Mouse (Mus musculus): ENCODE measurements around the gene Clp1. TPM values are rescaled to one million over a fixed set of nuclear protein-coding genes. Genes with fewer than 3 reads are reported as not detected.

Clp1 gene
- polyA plus RNA-seq, 1 experiment from 2014 or later, result 45.9 TPM

GRCm38 (mm10) chr2:84704329-84704728 lies 22.8 kb downstream of the Clp1 start:
- Histone ChIP-seq H3K27ac (replicated peaks) (no peak overlapping the region), H3K9me3 (no peaks in the 10 kb centered on the region), H3K4me1 (peaks cover 12% of the 10 kb centered on the region; the same call in 1 of the 2 replicates), H3K36me3 (peaks cover 41% of the 10 kb centered on the region; the same call in 1 of the 2 replicates), H3K4me3 (no peak overlapping the region), H3K4me2 (replicated peaks) (no peak overlapping the region), H3K9ac (replicated peaks) (no peak overlapping the region), H3K27me3 (no peaks in the 10 kb centered on the region)
- WGBS, result 69% methylated on average over 5 of the region's 5 CpGs
- no peak for ATAC-seq (ENCODE audit: low FRiP score, low read depth)

- no peak for ATAC-seq (ENCODE audit: low FRiP score, low read depth)
- H3K9ac ChIP-seq (replicated peaks), result no peak overlapping the region
- no peak overlapping the region for H3K4me2 ChIP-seq (replicated peaks)
- peaks cover 8% of the 10 kb centered on the region; the same call in 1 of the 2 replicates for H3K4me1 ChIP-seq
- H3K36me3 ChIP-seq, result peaks cover 40% of the 10 kb centered on the region
- no peak overlapping the region for H3K4me3 ChIP-seq
- H3K9me3 ChIP-seq, result no peaks in the 10 kb centered on the region
- 96% methylated on average over 1 of the region's 1 CpGs for WGBS
- H3K27me3 ChIP-seq, result no peaks in the 10 kb centered on the region
- no peak overlapping the region for H3K27ac ChIP-seq (replicated peaks)
Observed at GRCm38 (mm10) chr2:84703497-84703896, 23.7 kb downstream of the Clp1 start.

- 93% methylated on average over 5 of the region's 5 CpGs for WGBS
Observed at GRCm38 (mm10) chr2:84695007-84695695, 32.0 kb downstream of the Clp1 start.

GRCm38 (mm10) chr2:84690050-84690449 lies 37.1 kb downstream of the Clp1 start:
- Histone ChIP-seq H3K27ac (replicated peaks) (no peak overlapping the region), H3K4me3 (no peak overlapping the region), H3K9me3 (no peaks in the 10 kb centered on the region), H3K36me3 (peaks cover 89% of the 10 kb centered on the region), H3K27me3 (no peaks in the 10 kb centered on the region), H3K4me1 (no peaks in the 10 kb centered on the region), H3K9ac (replicated peaks) (no peak overlapping the region), H3K4me2 (replicated peaks) (no peak overlapping the region)
- ATAC-seq (ENCODE audit: low FRiP score, low read depth), result no peak
- WGBS, result 93% methylated on average over 12 of the region's 12 CpGs

More at GRCm38 (mm10) chr2:84695007-84695695, 32.0 kb downstream of the Clp1 start:
- no peaks in the 10 kb centered on the region for H3K9me3 ChIP-seq
- no peak overlapping the region for H3K27ac ChIP-seq (replicated peaks)
- ATAC-seq (ENCODE audit: low FRiP score, low read depth), result no peak
- no peak overlapping the region for H3K9ac ChIP-seq (replicated peaks)
- no peak overlapping the region for H3K4me3 ChIP-seq
- H3K4me1 ChIP-seq, result no peaks in the 10 kb centered on the region
- no peak overlapping the region for H3K4me2 ChIP-seq (replicated peaks)
- H3K36me3 ChIP-seq, result peaks cover 70% of the 10 kb centered on the region
- no peaks in the 10 kb centered on the region for H3K27me3 ChIP-seq

- no peak overlapping the region for H3K27ac ChIP-seq (replicated peaks)
- no peak overlapping the region for H3K9ac ChIP-seq (replicated peaks)
- ATAC-seq (ENCODE audit: low FRiP score, low read depth), result no peak
- 83% methylated on average over 2 of the region's 2 CpGs for WGBS
- no peaks in the 10 kb centered on the region for H3K9me3 ChIP-seq
- no peaks in the 10 kb centered on the region for H3K27me3 ChIP-seq
- H3K4me1 ChIP-seq, result no peaks in the 10 kb centered on the region
- peaks cover 85% of the 10 kb centered on the region for H3K36me3 ChIP-seq
- H3K4me2 ChIP-seq (replicated peaks), result no peak overlapping the region
- H3K4me3 ChIP-seq, result no peak overlapping the region
Observed at GRCm38 (mm10) chr2:84688080-84688844, 38.9 kb downstream of the Clp1 start.

GRCm38 (mm10) chr2:84682605-84683183 lies 44.5 kb downstream of the Clp1 start:
- H3K4me3 ChIP-seq, result no peak overlapping the region
- H3K4me2 ChIP-seq (replicated peaks), result no peak overlapping the region
- no peak overlapping the region for H3K9ac ChIP-seq (replicated peaks)
- H3K27ac ChIP-seq (replicated peaks), result no peak overlapping the region
- no peaks in the 10 kb centered on the region for H3K27me3 ChIP-seq
- H3K9me3 ChIP-seq, result no peaks in the 10 kb centered on the region
- 88% methylated on average over 6 of the region's 6 CpGs for WGBS
- H3K4me1 ChIP-seq, result peaks cover 11% of the 10 kb centered on the region
- peaks cover 41% of the 10 kb centered on the region for H3K36me3 ChIP-seq
- ATAC-seq (ENCODE audit: low FRiP score, low read depth), result no peak

- no peak for ATAC-seq (ENCODE audit: low FRiP score, low read depth)
- no peaks in the 10 kb centered on the region for H3K9me3 ChIP-seq
- peak within 1 kb of the TSS; percentile 98 for H3K4me3 ChIP-seq
- H3K27me3 ChIP-seq, result no peaks in the 10 kb centered on the region
- H3K4me2 ChIP-seq (replicated peaks), result peak within 1 kb of the TSS; percentile 87
- H3K27ac ChIP-seq (replicated peaks), result peak within 1 kb of the TSS; percentile 56
- peak within 1 kb of the TSS; percentile 86 for H3K9ac ChIP-seq (replicated peaks)
- 19% methylated on average over 8 of the region's 8 CpGs for WGBS
- peaks cover 17% of the 10 kb centered on the region for H3K4me1 ChIP-seq
- peaks cover 26% of the 10 kb centered on the region for H3K36me3 ChIP-seq
Observed at GRCm38 (mm10) chr2:84679016-84679415, 48.1 kb downstream of the Clp1 start, which contains the start of gene Tmx2. Gene Tmx2 (minus strand): TSS chr2:84679140.

- H3K4me3 ChIP-seq, result peak within 1 kb of the TSS; percentile 98
- H3K4me2 ChIP-seq (replicated peaks), result peak within 1 kb of the TSS; percentile 87
- peaks cover 31% of the 10 kb centered on the region for H3K36me3 ChIP-seq
- WGBS, result under 1% methylated on average over 44 of the region's 44 CpGs
- H3K27ac ChIP-seq (replicated peaks), result peak within 1 kb of the TSS; percentile 61
- H3K4me1 ChIP-seq, result peaks cover 17% of the 10 kb centered on the region
- H3K27me3 ChIP-seq, result no peaks in the 10 kb centered on the region
- H3K9me3 ChIP-seq, result no peaks in the 10 kb centered on the region
- H3K9ac ChIP-seq (replicated peaks), result peak within 1 kb of the TSS; percentile 86
- peak; percentile 100 for ATAC-seq (ENCODE audit: low FRiP score, low read depth)
Observed at GRCm38 (mm10) chr2:84677968-84678880, 48.9 kb downstream of the Clp1 start, which contains the start of the genes Gm28635 and Med19. Gene Gm28635 (minus strand): TSS chr2:84678041. Gene Med19 (plus strand): TSS chr2:84678402.

- Histone ChIP-seq H3K4me1 (peaks cover 17% of the 10 kb centered on the region), H3K27me3 (no peaks in the 10 kb centered on the region), H3K4me3 (peak overlapping the region; percentile 98), H3K9me3 (no peaks in the 10 kb centered on the region), H3K36me3 (peaks cover 39% of the 10 kb centered on the region), H3K4me2 (replicated peaks) (peak overlapping the region; percentile 65), H3K9ac (replicated peaks) (peak overlapping the region; percentile 65), H3K27ac (replicated peaks) (peak overlapping the region; percentile 61; the same call in 1 of the 2 replicates)
- WGBS, result 11% methylated on average over 22 of the region's 22 CpGs
- ATAC-seq (ENCODE audit: low FRiP score, low read depth), result peak; percentile 53
Observed at GRCm38 (mm10) chr2:84677270-84677967, 49.7 kb downstream of the Clp1 start.
